Mouse (Mus musculus): Measurements from ENCODE around the gene Cog4.
"Not testable (repeated sequence)": the region's sequence is repeated elsewhere in the genome, so short reads cannot be mapped to it uniquely, and the experiment has no call there.

Cog4 gene

DNA sequence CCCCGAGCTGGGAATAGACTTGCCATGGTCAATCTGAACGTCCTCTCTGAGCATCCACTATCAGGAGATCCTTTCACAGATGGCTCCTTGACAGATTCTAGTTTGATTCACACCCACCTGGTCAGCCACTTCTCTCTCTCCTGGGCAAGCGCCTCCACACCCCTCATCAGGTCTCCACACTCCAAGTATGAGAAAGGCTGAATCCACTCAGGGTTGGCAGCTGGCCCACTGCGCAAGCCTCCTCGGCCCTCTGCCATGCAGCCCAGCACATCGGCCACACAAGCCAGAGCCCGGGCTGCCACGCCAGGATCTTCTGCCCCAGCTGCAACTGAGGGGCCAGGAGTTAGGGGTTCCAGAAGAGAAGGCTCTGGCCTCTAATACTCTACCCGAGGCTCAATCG is 41.2 kb downstream of the Cog4 start:
- no peak for ATAC-seq (ENCODE audit: insufficient number of reproducible peaks, low FRiP score, low TSS enrichment)

DNA sequence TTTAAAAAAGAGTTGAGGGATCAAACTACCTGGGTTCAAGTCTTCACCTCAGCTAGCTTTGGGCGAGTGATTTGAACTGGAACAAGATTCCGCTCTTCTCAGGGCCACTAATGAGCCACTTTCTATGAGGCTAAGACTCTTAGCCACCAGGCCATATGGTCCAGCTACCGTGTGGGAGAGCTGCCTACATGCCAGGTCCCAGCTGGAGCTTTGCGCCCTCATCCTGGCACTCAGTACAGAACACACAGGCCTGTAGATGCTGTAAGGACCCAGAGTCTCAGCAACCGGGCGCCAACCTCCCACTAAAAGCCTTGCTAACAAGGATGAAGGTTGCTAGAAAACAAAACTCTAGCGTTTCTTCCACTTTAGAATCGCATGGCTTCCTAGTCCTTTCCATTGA is 42.0 kb downstream of the Cog4 start:
- ATAC-seq (ENCODE audit: insufficient number of reproducible peaks, low FRiP score, low TSS enrichment), result peak; percentile 59; the same call in 1 of the 2 replicates

DNA sequence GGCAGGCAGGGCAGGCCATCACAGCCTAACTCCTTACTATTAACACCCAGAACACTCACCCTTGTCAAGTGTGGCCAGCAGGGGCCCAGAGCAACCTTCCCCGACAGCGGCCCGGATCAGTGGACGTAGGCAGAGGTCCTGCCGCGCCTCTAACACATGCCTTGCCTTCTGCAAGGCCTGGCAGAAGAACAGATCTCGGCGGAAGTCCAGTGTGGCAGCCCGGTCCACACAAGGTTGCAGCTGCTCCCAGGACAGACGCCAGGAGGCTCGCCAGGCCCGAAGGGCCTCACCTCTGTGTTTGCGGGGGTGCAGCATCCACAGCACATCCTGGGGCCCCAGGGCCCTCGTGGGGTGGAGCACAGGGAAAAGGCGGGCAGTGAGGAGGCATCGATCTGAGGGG is 42.5 kb downstream of the Cog4 start:
- 0 out of 2 replicates have a peak, but pooled peaks have one; percentile 18 for ATAC-seq (ENCODE audit: insufficient number of reproducible peaks, low FRiP score, low TSS enrichment)

DNA sequence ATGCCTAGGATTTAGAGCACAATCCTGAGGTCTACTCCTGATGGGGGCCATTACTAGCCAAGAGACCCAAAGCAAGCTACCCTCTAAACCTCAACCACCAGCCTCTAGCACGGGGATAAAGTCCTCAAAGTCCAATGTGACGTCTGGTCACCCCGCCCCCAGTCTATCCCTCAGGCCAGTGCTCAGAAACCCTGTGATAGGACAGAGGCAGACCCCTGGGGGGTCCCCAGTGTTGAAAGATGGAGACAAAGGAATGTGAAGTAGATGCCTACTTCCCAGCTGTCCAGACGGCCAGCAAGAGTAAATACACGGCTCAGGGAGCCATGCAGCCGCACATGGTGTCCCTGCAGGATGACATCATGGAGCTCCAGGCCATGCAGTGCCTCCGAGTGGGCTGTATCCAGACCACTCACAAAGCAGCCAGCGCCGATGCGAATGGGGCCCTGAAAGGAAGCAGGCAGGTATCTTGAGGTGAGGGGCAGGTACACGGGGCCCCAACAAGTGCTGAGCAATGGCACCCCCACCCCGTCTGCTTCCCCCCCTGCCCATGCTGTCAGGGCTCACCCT is 43.6 kb downstream of the Cog4 start:
- no peak for ATAC-seq (ENCODE audit: insufficient number of reproducible peaks, low FRiP score, low TSS enrichment)

DNA sequence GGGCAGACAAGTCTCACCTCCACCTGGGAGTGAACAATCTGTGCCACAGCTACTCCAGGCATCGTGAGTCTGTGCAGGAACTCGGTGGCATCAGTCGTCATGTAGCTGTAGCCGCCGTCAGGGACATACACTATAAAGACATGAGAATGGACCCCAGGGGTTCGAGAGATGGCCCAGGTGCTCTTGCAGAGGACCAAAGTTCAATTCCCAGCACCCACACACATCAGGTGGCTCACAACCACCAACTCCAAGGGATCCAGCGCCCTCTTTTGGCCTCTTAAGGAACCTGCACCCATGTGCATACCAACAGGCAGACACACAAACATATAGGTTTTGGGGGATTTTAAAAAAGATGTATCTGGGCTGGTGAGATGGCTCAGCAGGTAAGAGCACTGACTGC is 45.6 kb downstream of the Cog4 start:
- ATAC-seq (ENCODE audit: insufficient number of reproducible peaks, low FRiP score, low TSS enrichment), result no peak

DNA sequence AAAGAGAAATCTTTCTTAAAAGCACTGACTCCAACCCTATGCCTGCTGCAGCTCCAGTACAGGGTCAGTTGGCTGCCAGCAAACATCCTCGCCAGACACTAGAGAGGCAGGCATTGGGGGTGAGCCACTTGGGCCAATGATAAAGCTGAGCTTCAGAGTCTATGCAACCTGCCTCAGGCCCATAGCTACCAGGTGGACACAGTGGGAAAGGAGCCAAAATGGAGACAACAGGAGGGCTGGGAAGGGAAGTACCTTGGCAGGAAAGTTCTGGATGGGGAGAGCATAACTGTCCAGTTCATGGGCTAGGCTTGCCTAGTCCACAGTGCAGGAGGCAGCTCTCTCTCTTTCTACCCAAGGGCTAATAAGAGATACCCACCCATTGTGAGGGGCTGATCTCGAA is 46.5 kb downstream of the Cog4 start:
- ATAC-seq (ENCODE audit: insufficient number of reproducible peaks, low FRiP score, low TSS enrichment), result peak; percentile 70

DNA sequence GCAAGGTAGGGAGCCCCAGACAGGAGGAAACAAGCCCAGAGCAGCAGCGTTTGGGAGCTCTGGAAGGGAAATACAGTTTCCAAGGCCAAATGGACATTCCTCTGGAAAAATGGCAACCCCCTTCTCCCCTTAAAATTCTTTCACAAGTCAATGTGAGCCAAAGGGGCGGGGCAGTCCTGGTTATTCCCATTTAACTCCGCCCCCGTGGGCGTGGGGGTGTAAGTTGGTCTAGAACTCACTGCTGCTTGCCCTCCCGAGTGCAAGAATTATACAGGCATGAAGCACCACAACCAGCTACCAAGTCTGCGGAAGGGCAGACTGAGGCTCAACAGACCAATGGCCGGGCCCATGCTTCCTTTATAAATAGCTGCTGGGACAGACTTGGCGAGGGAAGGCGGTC is 48.5 kb downstream of the Cog4 start:
- ATAC-seq (ENCODE audit: insufficient number of reproducible peaks, low FRiP score, low TSS enrichment), result no peak

DNA sequence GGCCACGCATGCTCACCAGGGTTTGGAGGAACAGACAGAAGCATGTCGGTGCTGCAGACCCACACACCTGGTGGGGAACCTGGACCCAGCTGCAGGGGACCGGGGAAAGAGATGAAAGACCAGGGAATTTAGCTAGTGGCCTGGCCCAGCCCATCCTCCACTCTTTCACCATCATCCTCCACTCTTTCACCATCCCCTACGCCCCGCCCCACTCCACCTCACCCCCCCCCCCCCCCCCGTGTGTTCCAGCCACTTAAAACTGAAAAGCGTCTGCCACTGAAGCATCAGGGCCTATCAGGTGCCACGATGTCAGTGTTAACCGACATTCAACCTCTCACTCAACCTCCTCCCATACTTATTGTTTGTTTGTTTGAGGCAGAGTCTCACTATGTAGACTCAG is 48.9 kb downstream of the Cog4 start:
- ATAC-seq (ENCODE audit: insufficient number of reproducible peaks, low FRiP score, low TSS enrichment), result no peak

DNA sequence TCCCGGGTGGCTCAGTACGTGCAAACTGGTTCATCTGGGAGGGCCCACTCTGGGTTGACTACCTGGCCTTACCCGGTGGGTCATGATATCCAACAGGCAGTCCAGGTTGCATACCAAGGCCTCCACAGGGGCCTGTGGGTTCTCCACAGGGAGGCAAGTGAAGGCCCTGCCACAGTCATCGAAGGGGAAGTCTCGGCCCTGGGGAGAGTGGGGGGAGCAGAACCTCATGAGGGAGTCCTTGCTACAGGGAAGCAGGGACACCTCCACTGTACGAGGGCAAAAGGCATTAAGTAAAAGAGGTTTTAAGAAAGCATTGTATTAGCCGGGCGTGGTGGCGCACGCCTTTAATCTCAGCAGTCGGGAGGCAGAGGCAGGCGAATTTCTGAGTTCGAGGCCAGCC is 49.4 kb downstream of the Cog4 start:
- ATAC-seq (ENCODE audit: insufficient number of reproducible peaks, low FRiP score, low TSS enrichment), result no peak

DNA sequence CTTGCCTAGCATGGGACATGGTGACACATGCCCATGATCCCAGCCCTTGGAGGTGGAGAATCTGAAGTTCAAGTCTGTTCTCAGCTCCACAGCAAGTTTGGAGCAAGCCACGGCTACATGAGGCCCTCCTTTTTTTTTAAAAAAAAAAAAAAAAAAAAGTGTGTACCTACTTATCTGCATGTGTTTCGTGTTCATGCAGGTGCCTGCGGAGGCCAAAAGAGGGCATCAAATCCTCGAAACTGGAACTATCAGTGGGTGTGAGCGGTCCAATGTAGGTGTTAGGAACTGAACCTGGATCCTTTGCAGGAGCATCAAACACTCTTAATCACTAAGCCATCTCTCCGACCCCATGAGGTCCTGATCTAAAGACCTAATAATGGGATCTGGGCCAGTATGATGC is 51.1 kb downstream of the Cog4 start:
- no peak for ATAC-seq (ENCODE audit: insufficient number of reproducible peaks, low FRiP score, low TSS enrichment)

DNA sequence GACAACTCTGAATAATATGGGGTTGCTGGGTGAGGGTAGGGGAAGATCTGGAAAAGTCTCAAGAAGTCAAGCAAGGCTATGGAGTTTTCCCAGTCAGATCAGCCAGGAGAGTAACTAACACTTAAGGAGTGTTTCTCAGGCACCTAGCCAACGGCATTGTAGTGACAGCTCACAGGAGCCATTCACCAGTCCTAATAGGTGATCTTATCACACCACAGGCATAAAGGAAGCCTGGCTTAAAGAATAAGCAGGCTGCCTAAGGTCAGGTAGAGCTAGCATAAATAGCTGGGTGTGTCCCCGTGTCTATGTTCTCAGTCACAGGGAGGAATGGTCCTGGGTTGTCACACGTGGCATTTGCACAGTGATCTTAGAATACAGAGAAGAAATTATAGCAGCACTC is 54.7 kb downstream of the Cog4 start:
- ATAC-seq (ENCODE audit: insufficient number of reproducible peaks, low FRiP score, low TSS enrichment), result no peak

DNA sequence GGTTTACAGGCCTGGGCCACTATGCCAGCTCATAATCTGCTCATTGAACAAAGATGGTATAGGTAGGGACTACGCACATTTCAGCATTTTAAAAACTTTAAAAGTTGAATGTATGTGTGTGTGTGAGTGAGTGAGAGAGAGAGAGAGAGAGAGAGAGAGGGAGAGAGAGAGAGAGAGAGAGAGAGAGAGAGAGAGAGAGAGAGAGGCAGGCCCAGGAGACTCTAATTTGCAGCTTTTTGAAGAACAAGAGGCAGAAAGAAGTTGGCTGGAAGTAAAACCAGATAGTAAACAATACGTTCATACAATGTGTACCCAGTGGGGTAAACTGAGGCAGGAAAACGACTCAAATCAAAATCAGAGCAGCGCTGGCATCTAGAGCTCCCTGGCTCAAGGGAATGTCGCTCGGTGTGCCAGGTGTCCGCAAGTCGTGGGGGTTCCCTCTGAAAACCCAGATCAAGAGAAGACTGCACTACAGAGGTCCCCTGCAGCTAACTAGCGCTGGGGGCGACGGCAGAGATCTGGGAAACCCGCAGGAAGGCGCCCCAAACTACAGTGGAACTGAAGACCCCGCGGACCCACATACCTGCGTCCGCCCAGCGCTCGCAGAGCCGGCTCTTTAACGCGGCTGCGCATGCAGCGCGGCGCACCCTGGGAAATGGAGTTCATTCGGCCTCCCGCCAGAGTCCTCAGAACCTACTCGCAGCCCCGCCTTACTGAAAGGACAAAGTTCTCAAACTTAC is 55.6 kb downstream of the Cog4 start, which contains the start of gene Fuk:
Gene Fuk, minus strand, starts transcription at position 650 of the 740 bp plus-strand sequence.
- peak; percentile 81; the same call in 1 of the 2 replicates for ATAC-seq (ENCODE audit: insufficient number of reproducible peaks, low FRiP score, low TSS enrichment)

DNA sequence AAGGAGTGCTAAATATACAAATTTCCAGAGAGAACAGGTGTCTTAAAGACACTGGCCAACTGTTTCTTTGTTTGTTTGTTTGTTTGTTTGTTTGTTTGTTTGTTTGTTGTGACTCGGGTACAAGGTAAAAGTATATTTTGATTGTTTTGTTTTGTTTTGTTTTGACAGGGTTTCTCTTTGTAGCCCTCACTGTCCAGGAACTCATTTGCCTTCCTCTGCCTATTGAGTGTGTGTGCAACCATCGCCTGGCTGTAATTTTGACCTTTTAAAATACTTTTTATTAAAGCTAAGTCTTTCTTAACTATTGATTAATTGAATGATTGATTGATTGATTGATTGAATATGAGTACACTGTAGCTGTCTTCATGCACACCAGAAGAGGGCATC is 56.2 kb downstream of the Cog4 start:
- no peak for ATAC-seq (ENCODE audit: insufficient number of reproducible peaks, low FRiP score, low TSS enrichment)

DNA sequence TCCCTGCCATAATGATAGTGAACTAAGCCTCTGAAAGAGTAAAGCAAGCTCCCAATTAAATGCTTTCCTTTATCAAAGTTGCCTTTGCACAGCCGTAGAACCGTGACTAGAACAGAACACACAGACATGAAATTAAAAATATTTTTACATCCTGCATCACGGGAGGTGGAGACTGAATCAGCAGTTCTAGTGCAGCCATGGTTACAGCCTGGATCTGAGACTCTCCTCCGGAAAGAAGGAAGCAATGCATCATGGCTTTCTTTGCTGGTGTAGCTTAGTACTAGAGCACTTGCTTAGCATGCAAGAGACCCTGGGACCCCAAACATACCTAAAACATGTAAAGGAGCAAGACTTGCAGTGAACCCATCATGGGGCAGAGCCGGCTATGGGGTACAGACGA is 59.0 kb downstream of the Cog4 start:
- ATAC-seq (ENCODE audit: insufficient number of reproducible peaks, low FRiP score, low TSS enrichment), result no peak

DNA sequence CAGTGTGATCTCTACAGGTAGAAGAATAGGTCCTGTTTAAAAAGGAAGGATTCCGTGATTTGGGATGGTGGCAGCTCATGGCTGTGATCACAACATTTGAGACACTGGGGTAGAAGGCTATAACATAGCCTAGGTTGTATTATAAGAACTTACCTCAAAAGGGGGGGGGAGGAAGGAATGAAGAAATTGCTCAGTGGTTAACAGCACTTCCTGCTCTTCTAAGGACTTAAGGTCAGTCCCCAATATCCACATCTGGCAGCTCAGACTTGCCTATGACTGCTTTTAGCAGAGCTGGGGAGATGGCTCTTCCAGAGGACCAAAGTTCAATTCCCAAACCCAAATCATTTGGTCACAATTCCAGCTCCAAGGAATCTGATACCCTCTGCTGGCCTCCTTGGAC is 60.3 kb downstream of the Cog4 start:
- no peak for ATAC-seq (ENCODE audit: insufficient number of reproducible peaks, low FRiP score, low TSS enrichment)

DNA sequence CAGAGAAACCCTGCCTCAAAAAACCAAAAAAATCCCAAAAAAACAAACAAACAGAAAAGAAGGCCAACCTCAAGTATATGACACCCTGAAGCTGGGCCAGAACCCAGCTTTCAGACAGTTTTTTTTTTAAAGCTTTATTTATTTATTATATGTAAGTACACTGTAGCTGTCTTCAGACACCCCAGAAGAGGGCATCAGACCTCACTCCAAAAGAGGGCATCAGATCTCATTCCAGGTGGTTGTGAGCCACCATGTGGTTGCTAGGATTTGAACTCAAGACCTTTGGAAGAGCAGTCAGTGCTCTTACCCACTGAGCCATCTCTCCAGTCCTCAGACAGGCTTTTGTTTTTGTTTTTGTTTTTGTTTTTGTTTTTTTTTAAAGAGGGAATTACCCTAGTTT is 63.5 kb downstream of the Cog4 start:
- ATAC-seq (ENCODE audit: insufficient number of reproducible peaks, low FRiP score, low TSS enrichment), result not testable (repeated sequence)

DNA sequence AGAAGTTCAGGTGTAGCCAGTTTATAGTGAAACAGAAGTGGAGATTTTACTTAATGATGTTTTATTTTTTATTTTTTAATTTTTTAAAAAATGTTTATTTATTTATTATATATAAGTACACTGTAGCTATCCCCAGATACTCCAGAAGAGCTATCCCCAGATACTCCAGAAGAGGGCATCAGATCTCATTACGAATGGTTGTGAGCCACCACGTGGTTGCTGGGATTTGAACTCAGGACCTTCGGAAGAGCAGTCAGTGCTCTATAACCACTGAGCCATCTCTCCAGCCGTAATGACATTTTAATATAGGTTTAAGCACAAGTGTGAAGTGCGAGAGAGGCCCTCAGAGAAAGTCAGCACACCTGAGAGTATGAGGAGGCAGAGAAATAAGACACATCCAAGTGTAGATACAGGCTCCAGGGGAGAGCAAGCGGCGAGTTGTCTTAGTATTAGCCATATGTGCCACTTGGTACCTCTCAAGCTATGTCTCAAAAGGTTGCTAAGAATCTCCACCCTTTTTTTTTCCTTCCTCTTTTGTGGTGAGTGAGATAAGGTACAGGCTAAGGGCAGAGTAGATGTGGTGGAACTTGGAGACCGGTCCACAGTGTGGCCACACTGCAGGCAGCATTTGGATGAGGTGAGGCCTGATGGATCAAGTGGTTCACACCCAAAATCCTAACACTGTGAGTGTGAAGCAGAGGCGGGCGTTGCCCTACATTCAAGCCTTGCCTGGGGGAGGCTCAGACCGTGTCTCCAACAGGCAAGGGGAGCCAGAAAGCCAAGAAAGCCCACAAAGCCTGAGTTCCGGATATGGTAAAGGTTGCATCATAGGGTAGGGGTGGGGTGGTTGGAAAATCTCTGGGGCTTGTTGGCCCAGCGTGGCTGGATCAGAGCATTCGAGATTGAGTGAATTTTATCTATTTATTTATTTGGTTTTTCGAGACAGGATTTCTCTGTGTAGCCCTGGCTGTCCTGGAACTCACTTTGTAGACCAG is 65.5 kb downstream of the Cog4 start:
- no peak for ATAC-seq (ENCODE audit: insufficient number of reproducible peaks, low FRiP score, low TSS enrichment)

DNA sequence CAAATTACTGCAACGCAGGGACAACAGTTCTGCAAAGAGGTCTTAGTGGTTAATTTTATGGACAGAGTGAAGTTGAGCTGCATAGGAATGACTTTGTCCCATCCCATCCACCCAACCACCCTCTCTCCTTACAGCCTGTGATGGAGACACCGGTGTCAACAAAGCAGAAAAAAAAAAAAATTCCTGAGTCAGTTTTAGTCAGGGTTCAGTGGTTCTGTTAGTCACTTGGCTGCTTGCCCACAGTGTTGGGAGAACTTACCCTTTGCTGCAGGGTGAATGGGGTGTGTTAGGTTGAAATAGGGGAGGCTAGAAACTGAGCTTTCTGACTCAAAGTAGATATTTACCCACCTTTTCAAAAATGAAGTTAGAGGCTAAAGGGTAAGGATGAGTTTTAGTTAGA is 71.0 kb downstream of the Cog4 start:
- ATAC-seq (ENCODE audit: insufficient number of reproducible peaks, low FRiP score, low TSS enrichment), result no peak

DNA sequence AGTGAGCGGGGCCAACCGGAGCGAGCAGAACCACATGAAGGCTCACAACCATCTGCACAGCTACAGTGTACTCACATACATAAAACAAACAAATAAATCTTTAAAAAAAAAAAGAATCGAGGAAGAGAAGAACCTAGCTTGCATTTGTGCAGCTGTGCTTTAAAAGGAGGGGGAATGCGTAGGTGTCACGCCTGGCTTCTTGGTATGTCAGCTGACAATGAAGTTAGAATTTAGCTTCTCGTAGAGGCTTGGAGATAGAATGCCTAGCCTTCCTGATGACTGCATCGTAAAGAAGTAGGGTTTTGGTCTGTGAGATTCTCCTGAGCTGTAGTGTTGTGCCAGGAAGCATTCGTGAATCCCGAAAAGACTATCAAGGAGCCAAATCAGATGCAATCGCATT is 71.6 kb downstream of the Cog4 start:
- no peak for ATAC-seq (ENCODE audit: insufficient number of reproducible peaks, low FRiP score, low TSS enrichment)

DNA sequence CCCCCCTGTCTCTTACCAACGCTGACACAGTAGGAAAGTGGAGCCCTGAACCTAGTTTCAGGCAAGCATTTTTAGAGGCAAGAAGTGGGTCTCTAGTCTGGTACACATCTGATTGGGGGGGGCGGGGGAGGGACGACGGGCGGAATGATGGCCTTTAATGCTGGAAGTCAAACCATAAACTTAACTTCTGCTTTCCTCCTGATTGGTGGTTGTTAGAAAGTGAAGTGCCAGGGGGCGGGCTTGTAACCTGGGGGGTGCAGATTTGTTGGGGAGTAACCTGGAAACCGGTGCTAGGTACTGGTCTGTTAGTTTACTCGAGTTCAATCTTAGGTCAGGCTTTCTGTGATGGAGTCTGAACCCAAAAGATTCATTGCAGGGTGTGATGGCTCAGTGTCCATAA is 72.1 kb downstream of the Cog4 start:
- no peak for ATAC-seq (ENCODE audit: insufficient number of reproducible peaks, low FRiP score, low TSS enrichment)
